Mouse (Mus musculus) cerebellum, postnatal 4 days (tissue): Measurements from ENCODE around the gene Cldn6.

Experiments
- DNase-seq, 2 experiments: peaks; one replicate each; pipeline ENCODE4 v3.0.0; 2022; ENCODE audit warnings: low spot score in 2 of 2, mixed read lengths in 1 of 2

The Cldn6 gene

DNA sequence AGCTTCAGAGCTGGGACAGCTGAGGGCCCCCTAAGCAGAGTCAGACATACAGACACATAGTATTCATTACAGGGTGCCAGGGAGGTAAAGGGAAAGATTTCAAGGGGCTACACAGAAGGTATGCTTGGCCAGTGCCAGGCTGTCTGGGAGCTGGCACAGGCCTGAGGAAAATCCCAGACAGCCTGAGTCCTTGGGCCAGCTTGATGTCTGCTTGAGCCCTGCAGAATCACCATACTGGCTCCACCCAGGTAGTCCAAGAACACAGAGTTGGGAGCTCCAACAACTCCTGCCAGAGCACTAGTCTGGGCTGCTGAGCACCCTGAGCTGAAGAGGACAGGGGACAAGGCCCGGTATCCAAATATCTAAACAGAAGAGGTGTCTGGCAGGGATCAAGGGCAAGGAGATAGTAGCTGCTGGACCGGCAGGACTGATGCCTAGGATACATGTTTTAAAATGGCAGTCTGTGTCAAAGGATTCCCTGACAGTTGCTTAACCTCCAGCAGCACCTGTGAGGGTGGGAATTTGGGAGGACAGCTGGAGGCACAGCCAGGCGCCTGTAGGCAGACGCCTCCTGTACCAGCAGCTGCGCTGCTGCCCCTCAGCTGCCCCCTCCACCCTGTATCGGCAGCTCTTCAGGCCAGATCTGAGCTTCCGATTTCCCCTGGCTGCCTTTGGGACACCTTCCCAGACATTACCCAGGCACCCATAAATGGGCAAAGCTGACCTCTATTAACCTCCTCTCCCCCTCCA lies 43.5 kb downstream of the Cldn6 start, which contains the start of gene 1520401A03Rik:
1520401A03Rik (minus strand) TSS at position 408 of the 750 bp plus-strand sequence.
- no peak for DNase-seq

DNA sequence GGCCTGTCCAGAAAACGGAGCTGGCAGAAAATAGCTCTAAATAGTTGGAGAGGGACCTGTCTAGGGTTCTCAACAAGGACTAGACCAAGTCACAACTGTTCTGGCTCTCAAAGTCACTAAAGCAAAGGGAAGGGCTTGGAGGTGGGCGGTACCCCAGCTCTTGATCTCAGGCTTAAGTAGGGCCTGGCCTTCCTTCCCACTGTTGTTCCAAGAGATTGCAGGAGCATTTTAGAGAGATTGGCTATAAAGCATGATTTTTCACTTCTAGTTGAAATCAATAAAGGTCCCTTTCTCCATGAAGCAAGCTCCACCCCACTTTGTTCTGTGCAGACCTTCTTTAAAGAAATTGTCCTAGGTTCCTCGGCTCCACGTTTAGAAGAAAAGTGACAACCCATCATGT lies 46.4 kb downstream of the Cldn6 start:
- no peak for DNase-seq

DNA sequence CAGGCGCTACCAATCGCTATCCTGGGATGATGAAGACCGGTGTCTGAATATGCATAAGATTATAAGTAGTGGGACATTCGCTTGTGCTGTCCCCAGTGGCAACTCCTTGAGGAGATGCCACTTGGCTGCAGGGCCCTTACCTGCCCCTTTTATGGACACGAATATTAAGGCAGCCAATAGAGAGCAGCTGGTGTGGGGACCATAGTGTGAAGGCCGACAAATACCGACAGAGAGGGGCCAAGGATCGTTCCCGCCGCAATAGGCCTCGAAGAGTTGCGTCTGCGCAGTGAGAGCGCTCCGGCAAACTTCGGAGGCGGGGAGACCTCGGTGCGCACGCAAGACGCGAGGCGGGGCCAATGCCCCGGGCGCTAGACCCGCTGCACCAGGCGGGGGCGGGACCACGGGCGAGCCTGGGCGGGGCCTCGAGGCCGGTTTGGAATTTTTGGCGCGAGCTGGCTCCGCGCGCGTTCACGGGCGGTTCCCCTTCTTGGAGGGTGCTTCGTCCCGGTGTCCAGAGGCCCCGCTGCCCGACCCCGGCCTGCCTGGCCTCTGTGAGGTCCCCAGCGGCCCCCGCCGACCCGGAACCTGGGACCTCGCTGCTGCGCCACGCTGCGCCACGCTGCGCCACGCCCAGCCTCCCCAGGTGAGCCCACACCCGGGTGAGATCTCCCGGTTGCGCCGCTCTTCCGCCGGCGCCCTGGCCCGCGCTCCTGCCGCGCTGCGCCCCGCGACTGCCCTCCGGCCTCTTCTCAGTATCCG lies 47.1 kb downstream of the Cldn6 start, which contains the start of gene Pkmyt1:
Pkmyt1 (plus strand) TSS at position 338 of the 759 bp plus-strand sequence.
- peak; percentile 89 to 95 for DNase-seq

DNA sequence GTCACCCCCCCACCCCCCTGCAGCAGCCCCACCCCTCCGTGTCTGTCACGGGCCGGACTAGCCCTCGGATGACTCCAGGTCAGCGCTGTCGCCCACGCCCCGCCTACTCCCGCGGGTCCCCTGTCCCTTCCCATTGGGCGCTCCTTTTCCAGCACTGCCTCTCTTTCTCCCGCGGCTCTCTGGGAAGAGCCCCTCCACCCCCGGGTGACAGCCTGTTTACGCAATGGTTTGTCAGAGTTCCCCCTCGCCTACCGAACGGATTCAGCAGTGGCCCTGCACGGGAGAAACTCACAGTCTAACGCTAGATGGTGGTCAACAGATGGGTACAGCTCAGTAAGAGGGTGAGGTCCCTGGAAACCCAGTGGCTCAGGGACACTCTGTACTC lies 47.7 kb downstream of the Cldn6 start:
- peak; percentile 47 to 74 for DNase-seq

DNA sequence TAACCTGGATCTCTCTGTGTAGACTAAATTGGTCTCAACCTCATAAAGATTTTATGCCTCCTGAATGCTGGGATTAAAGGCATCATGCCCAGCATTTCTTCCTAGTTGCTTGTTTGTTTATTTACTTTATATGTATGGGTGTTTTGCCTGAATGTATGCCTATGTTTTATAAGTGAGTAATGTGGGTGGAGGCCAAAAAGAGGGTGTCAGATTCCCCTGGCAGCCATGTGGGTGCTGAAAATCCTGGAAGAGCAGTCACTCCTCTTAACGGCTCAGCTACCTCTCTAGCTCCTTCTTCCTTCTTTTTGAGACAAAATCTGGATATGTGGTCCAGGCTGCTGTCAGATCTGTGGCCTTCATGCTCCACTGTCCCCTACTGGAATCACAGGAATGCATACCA lies 51.4 kb downstream of the Cldn6 start:
- DNase-seq = no peak
